Mouse (Mus musculus) kidney, adult 11 months (tissue): ENCODE measurements around the gene Rps16.
A peak's percentile ranks its signal among the peaks of the same experiment; 100 is the strongest.

Source experiments
- DNase-seq: peaks from one replicate; pipeline ENCODE4 v3.0.0; 2022

Gene Rps16

DNA sequence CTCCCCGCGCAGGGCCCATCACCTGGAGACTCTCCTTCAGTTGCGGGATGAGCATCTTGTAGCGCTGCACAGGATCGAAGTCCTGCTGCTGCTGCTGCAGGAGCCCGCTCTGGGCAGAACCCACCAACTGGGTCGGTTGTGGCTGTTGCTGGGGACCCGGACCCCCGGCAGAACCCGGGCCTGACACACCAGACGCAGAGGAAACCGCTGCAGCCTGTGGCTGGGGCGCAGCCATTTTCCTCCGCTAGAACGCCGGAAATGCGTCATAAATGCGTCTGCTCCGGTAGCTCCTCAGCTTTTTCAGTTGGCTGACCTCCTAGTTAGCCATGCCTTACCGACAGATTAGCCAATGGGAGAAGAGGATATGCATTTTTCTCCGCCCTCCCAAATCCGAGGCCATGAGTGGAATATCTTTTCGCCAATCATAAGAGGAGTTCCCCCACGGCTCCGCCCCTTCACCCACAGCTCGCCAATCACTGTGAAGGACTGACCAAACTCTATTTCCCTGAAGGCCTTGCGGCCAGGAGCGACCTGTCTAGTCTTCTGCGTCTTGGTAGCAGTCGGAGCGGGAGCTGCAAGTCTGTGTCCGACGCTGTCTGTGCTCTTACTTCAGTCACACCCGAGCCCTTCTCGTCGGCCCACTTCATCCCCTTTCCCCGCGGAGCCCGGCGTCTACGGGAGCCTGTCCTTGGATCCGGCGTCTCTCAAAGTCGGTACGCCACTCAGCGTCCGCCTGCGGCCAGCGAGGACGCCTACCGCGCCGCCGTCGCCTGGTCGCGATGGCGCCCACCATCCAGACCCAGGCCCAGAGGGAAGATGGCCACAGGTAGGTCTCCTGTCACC is 42.2 kb downstream of the Rps16 start, which contains the start of the genes Med29 and Paf1:
Med29 (minus strand) TSS at position 280 of the 843 bp plus-strand sequence.
Paf1 (plus strand) TSS at position 523 of the 843 bp plus-strand sequence.
- peak; percentile 99 for DNase-seq

DNA sequence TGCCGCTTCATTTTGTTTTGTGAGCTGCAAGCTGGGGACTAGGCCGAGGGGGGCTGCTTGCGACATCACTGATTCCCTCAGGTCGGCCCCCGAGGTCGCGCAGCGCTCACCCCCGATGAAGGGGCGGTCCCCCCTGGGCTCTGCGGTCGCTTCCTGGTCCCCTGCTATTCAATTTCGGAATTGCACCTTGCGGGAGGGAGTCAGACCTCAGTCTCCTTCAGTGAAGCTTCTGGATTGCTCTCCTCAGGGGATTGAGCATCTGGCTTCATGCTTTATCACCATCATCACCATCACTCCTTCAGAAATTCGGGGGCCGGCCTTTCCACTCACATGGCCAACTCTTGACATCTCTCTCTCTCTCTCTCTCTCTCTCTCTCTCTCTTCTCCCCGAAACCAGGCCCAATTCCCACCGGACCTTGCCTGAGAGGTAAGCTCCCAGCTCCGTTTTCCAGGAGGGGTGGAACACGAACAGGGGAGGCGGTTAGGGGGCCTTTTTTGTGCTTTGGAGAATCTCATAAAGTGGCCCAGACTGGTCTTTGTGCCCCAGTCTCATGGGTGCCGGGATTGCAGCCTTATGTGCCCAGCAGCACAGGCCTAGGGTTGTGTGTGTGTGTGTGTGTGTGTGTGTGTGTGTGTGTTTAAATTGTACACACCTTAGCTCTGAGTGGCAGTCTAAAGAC is 43.0 kb downstream of the Rps16 start:
- DNase-seq = no peak

DNA sequence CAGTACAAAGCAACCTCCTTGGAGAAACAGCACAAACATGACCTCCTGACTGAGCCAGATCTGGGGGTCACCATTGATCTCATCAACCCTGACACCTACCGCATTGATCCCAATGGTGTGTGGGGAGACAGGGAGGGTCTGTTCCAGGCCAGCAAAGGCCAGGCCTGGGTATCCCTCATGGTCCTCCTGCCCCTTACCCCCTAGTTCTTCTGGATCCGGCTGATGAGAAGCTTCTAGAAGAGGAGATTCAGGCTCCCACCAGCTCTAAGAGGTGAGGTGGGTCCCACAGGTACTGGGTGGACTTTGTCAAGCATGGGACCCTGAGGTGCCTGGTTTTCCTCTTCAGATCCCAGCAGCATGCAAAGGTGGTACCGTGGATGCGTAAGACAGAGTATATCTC is 45.0 kb downstream of the Rps16 start:
- DNase-seq = no peak

DNA sequence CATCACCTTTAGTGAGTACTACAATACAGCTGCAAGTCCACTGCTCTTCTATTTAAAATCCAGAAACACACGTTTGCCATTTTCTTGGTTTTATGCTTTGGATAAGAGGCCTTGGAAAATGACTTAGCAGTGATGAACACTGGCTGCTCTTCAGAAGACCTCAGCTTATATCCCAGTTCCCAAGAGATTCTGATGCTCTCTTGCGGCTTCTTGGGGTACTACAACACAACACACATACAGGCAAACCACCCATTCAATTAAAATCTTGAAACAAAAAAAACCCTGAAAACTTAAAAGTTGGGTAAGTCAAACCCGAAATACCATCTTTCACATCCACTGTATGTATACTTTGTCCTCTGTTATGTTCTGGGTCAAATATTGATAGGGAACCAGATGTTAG is 47.5 kb downstream of the Rps16 start:
- DNase-seq = no peak

DNA sequence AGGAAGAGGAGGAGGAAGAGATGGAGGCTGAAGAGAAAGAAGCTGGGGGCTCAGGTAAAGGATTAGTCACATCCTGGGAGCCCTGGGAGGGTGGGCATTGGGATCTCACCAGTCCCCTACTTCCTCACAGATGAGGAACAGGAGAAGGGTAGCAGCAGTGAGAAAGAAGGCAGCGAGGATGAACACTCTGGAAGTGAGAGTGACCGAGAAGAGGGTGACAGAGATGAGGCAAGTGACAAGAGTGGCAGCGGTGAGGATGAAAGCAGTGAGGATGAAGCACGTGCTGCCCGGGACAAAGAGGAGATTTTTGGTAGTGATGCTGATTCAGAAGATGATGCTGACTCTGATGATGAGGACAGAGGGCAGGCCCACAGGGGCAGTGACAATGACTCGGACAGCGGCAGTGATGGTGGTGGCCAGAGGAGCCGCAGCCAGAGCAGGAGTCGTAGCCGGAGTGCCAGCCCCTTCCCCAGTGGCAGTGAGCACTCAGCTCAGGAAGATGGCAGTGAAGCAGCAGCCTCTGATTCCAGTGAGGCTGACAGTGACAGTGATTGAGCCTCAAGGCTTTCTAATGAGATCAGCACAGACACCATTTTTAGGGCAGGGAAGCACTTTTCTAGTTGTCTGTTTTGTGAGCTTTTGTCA is 48.4 kb downstream of the Rps16 start:
- no peak for DNase-seq

DNA sequence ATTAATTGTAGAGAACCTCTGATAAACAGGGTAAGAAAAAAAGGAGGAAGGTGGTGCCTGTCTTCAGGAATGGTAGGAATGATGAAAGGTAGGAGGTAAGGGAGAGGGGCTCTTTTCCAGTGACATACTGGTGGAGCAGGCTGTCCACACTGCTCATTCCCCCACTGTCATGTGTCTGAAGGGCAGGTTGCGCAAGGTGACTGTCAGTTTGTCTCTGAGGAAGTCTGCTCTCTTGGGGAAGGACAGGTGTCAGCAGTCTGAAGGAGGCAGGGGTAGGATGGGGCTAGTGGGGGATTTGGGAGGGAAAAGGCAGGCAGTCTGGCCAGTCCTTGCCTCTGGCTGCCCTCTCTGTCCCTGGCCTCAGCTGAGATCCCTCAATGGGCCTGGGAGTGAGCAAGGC is 50.6 kb downstream of the Rps16 start:
- DNase-seq = no peak

DNA sequence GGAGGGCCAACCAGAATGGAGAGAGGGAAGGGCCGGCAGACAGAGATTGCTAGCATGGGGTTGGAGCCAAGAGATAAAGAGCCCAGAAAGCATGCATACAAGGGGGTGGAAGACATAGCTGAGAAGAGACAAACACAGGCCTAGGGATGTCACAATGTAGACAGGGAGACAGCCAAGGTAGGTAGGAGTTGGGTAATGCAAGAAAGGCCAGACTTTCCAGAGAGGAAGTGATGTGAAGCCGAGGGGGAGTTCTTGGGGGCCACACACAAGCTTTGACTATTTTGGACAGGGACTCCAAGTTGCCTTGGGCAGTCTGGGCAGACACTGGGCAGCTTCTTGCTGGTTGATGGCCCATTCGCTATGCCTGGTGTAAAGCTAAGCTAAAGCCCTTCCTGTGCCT is 51.5 kb downstream of the Rps16 start:
- DNase-seq = no peak
